Mouse (Mus musculus) hindbrain, embryonic 15.5 days (tissue): ENCODE measurements around the gene Olfr1193. TPM values are rescaled to one million over a fixed set of nuclear protein-coding genes. Genes with fewer than 3 reads are reported as not detected.
"Not testable (repeated sequence)": the region's sequence is repeated elsewhere in the genome, so short reads cannot be mapped to it uniquely, and the experiment has no call there.

Experiments
- ATAC-seq: fragments of 200-750 bp; cut with Nextera tagmentation; 2 replicates; pipeline ENCODE4 v1.8.0; 2017; ENCODE audit warnings: low read depth, moderate number of reproducible peaks, moderate TSS enrichment; ENCODE audit not compliant: low FRiP score
- H3K27ac ChIP-seq: fragments of 300-500 bp; sonication (generic); replicated peaks from 2 replicates; pipeline ENCODE4 v1.5.1; 2015; ENCODE audit warnings: mild to moderate bottlenecking, inconsistent platforms
- H3K27me3 ChIP-seq: fragments of 300-500 bp; sonication (generic); 2 replicates; pipeline ENCODE4 v1.6.1; 2015; ENCODE audit warnings: control low read depth, inconsistent platforms
- H3K36me3 ChIP-seq: fragments of 300-500 bp; sonication (generic); 2 replicates; pipeline ENCODE4 v1.6.1; 2015; ENCODE audit warnings: control low read depth, inconsistent platforms
- H3K4me1 ChIP-seq: fragments of 300-500 bp; sonication (generic); replicated peaks from 2 replicates; pipeline ENCODE4 v1.6.1; 2015; ENCODE audit warnings: control low read depth, inconsistent platforms
- H3K4me2 ChIP-seq: fragments of 300-500 bp; sonication (generic); 2 replicates; pipeline ENCODE4 v1.6.1; 2015; ENCODE audit warnings: moderate library complexity, mild to moderate bottlenecking, inconsistent platforms
- H3K4me3 ChIP-seq: fragments of 300-500 bp; sonication (generic); 2 replicates; pipeline ENCODE4 v1.5.1; 2015; ENCODE audit warnings: mild to moderate bottlenecking, inconsistent platforms
- H3K9ac ChIP-seq: fragments of 300-500 bp; sonication (generic); 2 replicates; pipeline ENCODE4 v1.6.1; 2015; ENCODE audit warnings: inconsistent platforms
- H3K9me3 ChIP-seq: fragments of 300-500 bp; sonication (generic); 2 replicates; pipeline ENCODE4 v1.6.1; 2016; ENCODE audit warnings: control low read depth, inconsistent platforms
- WGBS: fragments of 180-500 bp; shearing (Covaris S2); methylation state at CpG from one replicate; pipeline ENCODE4 v1.1.7; 2015; 5-methylcytosine and 5-hydroxymethylcytosine counted together
- polyA plus RNA-seq: library from polyadenylated mRNA; unstranded; fragments of >200 nt; fragmentation: Nextera tagmentation; extraction: Ambion mirVana; gene quantifications from 2 replicates; pipeline ENCODE4 v1.2.1, GENCODE M21; 2015

The Olfr1193 gene
- polyA plus RNA-seq, result not detected in 2 replicates

GRCm38 (mm10) chr2:88675328-88675727 is at the start of gene Olfr1193:
Gene Olfr1193, plus strand, starts transcription at chr2:88675628.
- H3K27me3 ChIP-seq, H3K4me2 ChIP-seq, H3K27ac ChIP-seq, ATAC-seq, H3K36me3 ChIP-seq, H3K9ac ChIP-seq, H3K4me1 ChIP-seq, H3K9me3 ChIP-seq, H3K4me3 ChIP-seq: not testable (repeated sequence)

DNA sequence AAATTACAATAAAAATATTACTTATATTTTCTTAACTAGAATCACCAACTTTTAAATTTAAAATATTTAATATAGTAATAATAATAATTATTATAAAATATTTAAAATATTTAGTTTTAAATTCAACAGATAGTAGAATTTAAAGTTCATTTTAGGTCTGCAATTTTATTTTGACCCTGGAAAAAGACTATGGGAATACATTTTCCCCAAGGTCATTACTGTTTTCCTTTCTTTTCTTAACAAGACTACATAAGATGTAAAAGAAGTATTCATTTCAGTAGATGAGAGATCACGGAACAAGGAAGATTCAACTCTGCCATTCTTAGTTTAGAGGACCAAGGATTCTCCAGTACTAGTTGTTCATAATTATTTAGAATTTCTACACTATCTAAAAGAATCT is 35.2 kb upstream of the Olfr1193 start, which contains the start of gene Olfr1191-ps1:
Gene Olfr1191-ps1, plus strand, starts transcription at position 301 of the 400 bp plus-strand sequence.
- not testable (repeated sequence) for H3K4me2 ChIP-seq, H3K9me3 ChIP-seq, H3K36me3 ChIP-seq, ATAC-seq, H3K27ac ChIP-seq, H3K27me3 ChIP-seq, H3K4me3 ChIP-seq, H3K9ac ChIP-seq, H3K4me1 ChIP-seq
- 84% methylated on average over 1 of the region's 1 CpGs for WGBS

GRCm38 (mm10) chr2:88648209-88648608 is 27.2 kb upstream of the Olfr1193 start, which contains the start of gene Olfr1192-ps1:
Gene Olfr1192-ps1, plus strand, starts transcription at chr2:88648509.
- H3K4me2 ChIP-seq, result no peak within 1 kb of the TSS
- H3K4me1 ChIP-seq, result no peaks in the 10 kb centered on the region
- H3K27me3 ChIP-seq, result no peaks in the 10 kb centered on the region
- no peak within 1 kb of the TSS for H3K4me3 ChIP-seq
- 56% methylated on average over 1 of the region's 1 CpGs for WGBS
- H3K27ac ChIP-seq, result no peak within 1 kb of the TSS
- H3K36me3 ChIP-seq, result no peaks in the 10 kb centered on the region
- no peaks in the 10 kb centered on the region for H3K9me3 ChIP-seq
- no peak for ATAC-seq
- no peak within 1 kb of the TSS for H3K9ac ChIP-seq

- no peak for ATAC-seq
- no peaks in the 10 kb centered on the region for H3K27me3 ChIP-seq
Observed at GRCm38 (mm10) chr2:88689087-88689486, 13.7 kb downstream of the Olfr1193 start, which contains the start of gene Olfr1195. Gene Olfr1195, minus strand, starts transcription at chr2:88689187.

GRCm38 (mm10) chr2:88704497-88704896 is 29.1 kb downstream of the Olfr1193 start, which contains the start of gene Olfr1196:
Gene Olfr1196, minus strand, starts transcription at chr2:88704597.
- Histone ChIP-seq H3K9ac (no peak within 1 kb of the TSS), H3K36me3 (no peaks in the 10 kb centered on the region), H3K4me1 (no peaks in the 10 kb centered on the region), H3K27me3 (no peaks in the 10 kb centered on the region), H3K4me3 (no peak within 1 kb of the TSS), H3K9me3 (no peaks in the 10 kb centered on the region), H3K27ac (no peak within 1 kb of the TSS), H3K4me2 (no peak within 1 kb of the TSS)
- ATAC-seq, result no peak
- WGBS, result 80% methylated on average over 2 of the region's 2 CpGs

More at GRCm38 (mm10) chr2:88689087-88689486, 13.7 kb downstream of the Olfr1193 start, which contains the start of gene Olfr1195:
- Histone ChIP-seq H3K9ac (no peak within 1 kb of the TSS), H3K4me2 (no peak within 1 kb of the TSS), H3K4me1 (no peaks in the 10 kb centered on the region), H3K4me3 (no peak within 1 kb of the TSS), H3K9me3 (no peaks in the 10 kb centered on the region), H3K27ac (no peak within 1 kb of the TSS), H3K36me3 (no peaks in the 10 kb centered on the region)

Other genes starting within 250 kb of the Olfr1193 start
- gene Olfr1181, start 249.5 kb upstream of the Olfr1193 start, polyA plus RNA-seq, result not detected in 2 replicates
- gene Gm13757, start 226.5 kb upstream of the Olfr1193 start, polyA plus RNA-seq, result not detected in 2 replicates
- not detected in 2 replicates for gene Olfr1183, start 220.8 kb upstream of the Olfr1193 start, polyA plus RNA-seq
- not detected in 2 replicates for gene Olfr1184, start 192.0 kb upstream of the Olfr1193 start, polyA plus RNA-seq
- gene Olfr1185-ps1, start 182.3 kb upstream of the Olfr1193 start, polyA plus RNA-seq, result not detected in 2 replicates
- gene Olfr1186, start 157.1 kb upstream of the Olfr1193 start, polyA plus RNA-seq, result not detected in 2 replicates
- gene Olfr1188, start 118.7 kb upstream of the Olfr1193 start, polyA plus RNA-seq, result not detected in 2 replicates
- not detected in 2 replicates for gene Olfr1189, start 89.2 kb upstream of the Olfr1193 start, polyA plus RNA-seq
- not detected in 2 replicates for gene Olfr1191-ps1, start 35.1 kb upstream of the Olfr1193 start, polyA plus RNA-seq
- not detected in 2 replicates for gene Olfr1192-ps1, start 27.1 kb upstream of the Olfr1193 start, polyA plus RNA-seq
- gene Olfr1195, start 13.6 kb downstream of the Olfr1193 start, polyA plus RNA-seq, result not detected in 2 replicates
- not detected in 2 replicates for gene Olfr1196, start 29.0 kb downstream of the Olfr1193 start, polyA plus RNA-seq
- gene Olfr1197, start 56.7 kb downstream of the Olfr1193 start, polyA plus RNA-seq, result not detected in 2 replicates
- not detected in 2 replicates for gene Olfr1198, start 75.7 kb downstream of the Olfr1193 start, polyA plus RNA-seq
- not detected in 2 replicates for gene Olfr1199, start 84.8 kb downstream of the Olfr1193 start, polyA plus RNA-seq
- not detected in 2 replicates for gene Olfr1200, start 94.9 kb downstream of the Olfr1193 start, polyA plus RNA-seq
- not detected in 2 replicates for gene Olfr1201, start 117.4 kb downstream of the Olfr1193 start, polyA plus RNA-seq
- 0.04 TPM in 1 of 2 replicates, not detected in the other for gene Olfr1202, start 138.9 kb downstream of the Olfr1193 start, polyA plus RNA-seq
- gene Olfr1205, start 154.1 kb downstream of the Olfr1193 start, polyA plus RNA-seq, result not detected in 2 replicates
- gene Olfr1204, start 173.7 kb downstream of the Olfr1193 start, polyA plus RNA-seq, result not detected in 2 replicates
- not detected in 2 replicates for gene Olfr1206, start 187.6 kb downstream of the Olfr1193 start, polyA plus RNA-seq
- not detected in 2 replicates for gene Olfr1208, start 226.7 kb downstream of the Olfr1193 start, polyA plus RNA-seq
- gene Olfr1209, start 239.5 kb downstream of the Olfr1193 start, polyA plus RNA-seq, result not detected in 2 replicates